Mouse (Mus musculus) CH12.LX (cell line): ENCODE data around the gene Cog7. TPM values are rescaled to one million over a fixed set of nuclear protein-coding genes. Genes with fewer than 3 reads are reported as not detected.
A peak's percentile ranks its signal among the peaks of the same experiment; 100 is the strongest.

ENCODE experiments used
- DNase-seq: peaks from one replicate; pipeline ENCODE4 v3.0.0-alpha.2; 2013; ENCODE audit errors: extremely low read depth
- H3K27ac ChIP-seq: 2 replicates; pipeline ENCODE4 v1.5.1; 2012; ENCODE audit warnings: low read depth, mild to moderate bottlenecking, control low read depth, moderate library complexity; ENCODE audit not compliant: insufficient read depth
- H3K27me3 ChIP-seq: replicated peaks from 2 replicates; pipeline ENCODE3; 2012; ENCODE audit warnings: inconsistent platforms
- H3K36me3 ChIP-seq, 2 experiments: replicated peaks in 1 of 2; 2 replicates each; pipeline versions ENCODE3 to v1.6.1; 2012; ENCODE audit warnings: inconsistent platforms in 1 of 2, low read length in 1 of 2, mild to moderate bottlenecking in 1 of 2, mixed read lengths in 1 of 2, moderate library complexity in 1 of 2; ENCODE audit not compliant: control insufficient read depth in 1 of 2, insufficient read depth in 1 of 2
- H3K4me1 ChIP-seq, 2 experiments: 2 replicates each; pipeline ENCODE4 v1.6.1; 2012; ENCODE audit warnings: inconsistent platforms in 1 of 2, moderate library complexity in 1 of 2; ENCODE audit not compliant: insufficient read depth in 2 of 2, control insufficient read depth in 1 of 2
- H3K4me2 ChIP-seq: 2 replicates; pipeline ENCODE4 v1.6.1; 2012; ENCODE audit warnings: low read depth, mild to moderate bottlenecking, control low read depth; ENCODE audit not compliant: poor library complexity, insufficient read depth, severe bottlenecking
- H3K4me3 ChIP-seq, 3 experiments: fragments of 150-350 bp in 1 of 3; sonication (generic) in 1 of 3; replicated peaks in 1 of 3; 2 replicates each; pipeline versions ENCODE3 to v1.5.1; 2011 to 2012; ENCODE audit warnings: low read depth in 2 of 3, low read length in 2 of 3, mild to moderate bottlenecking in 2 of 3, moderate library complexity in 2 of 3, control low read depth in 1 of 3, improper control_type of control experiment in 1 of 3, inconsistent platforms in 1 of 3, mixed read lengths in 1 of 3; ENCODE audit not compliant: poor library complexity in 1 of 3
- H3K79me2 ChIP-seq: replicated peaks from 2 replicates; pipeline ENCODE4 v1.6.1; 2012; ENCODE audit warnings: mild to moderate bottlenecking, moderate library complexity; ENCODE audit not compliant: control insufficient read depth, poor library complexity, insufficient read depth, severe bottlenecking; ENCODE audit errors: extremely low read depth
- H3K9ac ChIP-seq: 2 replicates; pipeline ENCODE4 v1.6.1; 2012; ENCODE audit warnings: low read depth, mild to moderate bottlenecking, control low read depth, moderate library complexity; ENCODE audit not compliant: insufficient read depth
- H3K9me3 ChIP-seq: replicated peaks from 2 replicates; pipeline ENCODE3; 2012; ENCODE audit warnings: low read length, inconsistent platforms, mixed read lengths
- CTCF ChIP-seq, 2 experiments: IDR thresholded peaks in 1 of 2; conservative IDR thresholded peaks in 1 of 2; 2 replicates each; pipeline ENCODE4 v1.5.1; 2011 to 2012; ENCODE audit warnings: low read depth in 2 of 2, low read length in 2 of 2, improper control_type of control experiment in 1 of 2, inconsistent platforms in 1 of 2, mild to moderate bottlenecking in 1 of 2, moderate library complexity in 1 of 2
- ETS1 ChIP-seq: conservative IDR thresholded peaks from 2 replicates; pipeline ENCODE4 v1.6.1; 2012; ENCODE audit warnings: low read depth, mild to moderate bottlenecking, inconsistent platforms, low read length, improper control_type of control experiment, moderate library complexity
- JUND ChIP-seq: conservative IDR thresholded peaks from 2 replicates; pipeline ENCODE4 v1.6.1; 2011; ENCODE audit warnings: low read depth, low read length, improper control_type of control experiment
- RAD21 ChIP-seq: IDR thresholded peaks from 2 replicates; pipeline ENCODE4 v1.6.1; 2011; ENCODE audit warnings: low read depth, mild to moderate bottlenecking, low read length, improper control_type of control experiment, moderate library complexity
- RCOR1 ChIP-seq: conservative IDR thresholded peaks from 2 replicates; pipeline ENCODE4 v1.6.1; 2012; ENCODE audit warnings: low read depth, mild to moderate bottlenecking, inconsistent platforms, low read length, improper control_type of control experiment
- SMC3 ChIP-seq: IDR thresholded peaks from 2 replicates; pipeline ENCODE4 v1.6.1; 2011; ENCODE audit warnings: low read depth, low read length, improper control_type of control experiment
- TCF12 ChIP-seq: IDR thresholded peaks from 2 replicates; pipeline ENCODE4 v1.6.1; 2014; ENCODE audit warnings: low read depth, mild to moderate bottlenecking, inconsistent platforms, low read length, improper control_type of control experiment
- dilution Hi-C: fragments of 300-500 bp; cut with MboI; formaldehyde crosslinking; loops from 2 replicates; pipeline ENCODE4 v1.14.3; 2020; ENCODE audit warnings: low sequenced_read_pairs; ENCODE audit not compliant: extremely low pct_unique_long_range_greater_than_20kb, extremely low pct_ligation_motif_present
- in situ Hi-C: fragments of 300-500 bp; cut with MboI; formaldehyde crosslinking; loops from 3 replicates; pipeline ENCODE4 v1.14.3; 2019; ENCODE audit warnings: low sequenced_read_pairs, low pct_ligation_motif_present, low pct_unique_long_range_greater_than_20kb, mixed read lengths
- polyA plus RNA-seq: library from polyadenylated mRNA; unstranded; fragments of >175 nt; gene quantifications from 2 replicates; pipeline ENCODE4 v1.2.1, GENCODE M21; 2012; ENCODE audit warnings: low read depth; ENCODE audit not compliant: insufficient read length
- total RNA-seq, 2 experiments: library from RNA; depleted of rRNA; stranded (reverse); fragments of 300-350 nt in 1 of 2; fragments of >200 nt in 1 of 2; gene quantifications; 2 replicates each; pipeline ENCODE4 v1.2.3; 2012 to 2014

Cog7 gene
- total and polyA plus RNA-seq, 3 experiments: 14.1 to 22.4 (median 22.2) TPM

- DNase-seq: no peak
- in situ Hi-C loops: no loop called here
Observed at GRCm38 (mm10) chr7:121836827-121837226, 144.7 kb downstream of the Cog7 start.

GRCm38 (mm10) chr7:121835392-121835791 is 146.1 kb downstream of the Cog7 start:
- Histone ChIP-seq H3K79me2 (no peaks in the 10 kb centered on the region), H3K27me3 (peaks cover 2% of the 10 kb centered on the region), H3K4me3 (no peak overlapping the region), H3K27ac (no peak overlapping the region), H3K4me1 (no peaks in the 10 kb centered on the region), H3K9me3 (peaks cover 5% of the 10 kb centered on the region), H3K9ac (no peak overlapping the region), H3K4me2 (no peak overlapping the region), H3K36me3 (no peaks in the 10 kb centered on the region)
- dilution Hi-C loops (no loop called here), in situ Hi-C loops (no loop called here)
- TF ChIP-seq RCOR1 (no peak), RAD21 (peak; percentile 7), SMC3 (peak; percentile 10; the same call in 1 of the 2 replicates), CTCF (conservative IDR thresholded peaks at IDR 0.05 in 1 of 2, IDR thresholded peaks at IDR 0.05 in 1 of 2; ENCODE audit: low read depth in 2 of 2, low read length in 2 of 2) (peak; percentile 31 to 40; a peak in 3 of 4 replicates), ETS1 (no peak), JUND (no peak)
- DNase-seq: peak; percentile 3

More at GRCm38 (mm10) chr7:121836827-121837226, 144.7 kb downstream of the Cog7 start:
- H3K79me2 ChIP-seq: no peaks in the 10 kb centered on the region
- no peak overlapping the region for H3K9ac ChIP-seq
- no peaks in the 10 kb centered on the region for H3K27me3 ChIP-seq
- H3K4me2 ChIP-seq: no peak overlapping the region
- dilution Hi-C loops: no loop called here
- no peaks in the 10 kb centered on the region for H3K4me1 ChIP-seq
- no peak overlapping the region for H3K4me3 ChIP-seq
- peaks cover 5% of the 10 kb centered on the region for H3K9me3 ChIP-seq
- H3K27ac ChIP-seq: no peak overlapping the region
- H3K36me3 ChIP-seq: no peaks in the 10 kb centered on the region
- no peak for TF ChIP-seq TCF12

Other genes with a start within 250 kb of the Cog7 start
- not detected in 2 replicates for gene Scnn1g, start 247.2 kb downstream of the Cog7 start, total RNA-seq (2012; rRNA removed)
- gene Scnn1g, start 247.2 kb downstream of the Cog7 start, total RNA-seq (2014; rRNA removed): not detected in 2 replicates
- gene Scnn1g, start 247.2 kb downstream of the Cog7 start, polyA plus RNA-seq: not detected in 2 replicates
- 0.04 and 0.08 TPM in 2 replicates for gene Scnn1b, start 116.7 kb downstream of the Cog7 start, total RNA-seq (2012; rRNA removed)
- gene Scnn1b, start 116.7 kb downstream of the Cog7 start, total RNA-seq (2014; rRNA removed): not detected in 2 replicates
- gene Scnn1b, start 116.7 kb downstream of the Cog7 start, polyA plus RNA-seq: not detected in 2 replicates
- gene Gga2, start 39.5 kb upstream of the Cog7 start, total RNA-seq (2012; rRNA removed): 26.8 and 29.6 TPM in 2 replicates
- 24.1 and 27.4 TPM in 2 replicates for gene Gga2, start 39.5 kb upstream of the Cog7 start, total RNA-seq (2014; rRNA removed)
- 79.0 and 79.2 TPM in 2 replicates for gene Gga2, start 39.5 kb upstream of the Cog7 start, polyA plus RNA-seq
- gene Ubfd1, start 85.5 kb upstream of the Cog7 start, total RNA-seq (2012; rRNA removed): 26.9 and 38.9 TPM in 2 replicates
- 48.7 and 51.8 TPM in 2 replicates for gene Ubfd1, start 85.5 kb upstream of the Cog7 start, total RNA-seq (2014; rRNA removed)
- gene Ubfd1, start 85.5 kb upstream of the Cog7 start, polyA plus RNA-seq: 36.5 and 49.5 TPM in 2 replicates
- 11.2 and 14.3 TPM in 2 replicates for gene Ears2, start 85.6 kb upstream of the Cog7 start, total RNA-seq (2012; rRNA removed)
- 11.8 and 13.2 TPM in 2 replicates for gene Ears2, start 85.6 kb upstream of the Cog7 start, total RNA-seq (2014; rRNA removed)
- 10.6 and 11.7 TPM in 2 replicates for gene Ears2, start 85.6 kb upstream of the Cog7 start, polyA plus RNA-seq
- gene Ndufab1, start 120.2 kb upstream of the Cog7 start, total RNA-seq (2012; rRNA removed): 156 and 162 TPM in 2 replicates
- 248 and 268 TPM in 2 replicates for gene Ndufab1, start 120.2 kb upstream of the Cog7 start, total RNA-seq (2014; rRNA removed)
- gene Ndufab1, start 120.2 kb upstream of the Cog7 start, polyA plus RNA-seq: 302 and 366 TPM in 2 replicates
- 11.7 and 14.4 TPM in 2 replicates for gene Palb2, start 151.3 kb upstream of the Cog7 start, total RNA-seq (2012; rRNA removed)
- gene Palb2, start 151.3 kb upstream of the Cog7 start, total RNA-seq (2014; rRNA removed): 13.6 and 14.0 TPM in 2 replicates
- gene Palb2, start 151.3 kb upstream of the Cog7 start, polyA plus RNA-seq: 14.6 and 17.5 TPM in 2 replicates
- 54.3 and 56.5 TPM in 2 replicates for gene Dctn5, start 151.3 kb upstream of the Cog7 start, total RNA-seq (2012; rRNA removed)
- gene Dctn5, start 151.3 kb upstream of the Cog7 start, total RNA-seq (2014; rRNA removed): 62.7 and 64.6 TPM in 2 replicates
- gene Dctn5, start 151.3 kb upstream of the Cog7 start, polyA plus RNA-seq: 74.7 and 76.7 TPM in 2 replicates
- 44.4 and 53.4 TPM in 2 replicates for gene Plk1, start 177.7 kb upstream of the Cog7 start, total RNA-seq (2012; rRNA removed)
- 29.3 and 30.4 TPM in 2 replicates for gene Plk1, start 177.7 kb upstream of the Cog7 start, total RNA-seq (2014; rRNA removed)
- 129 and 144 TPM in 2 replicates for gene Plk1, start 177.7 kb upstream of the Cog7 start, polyA plus RNA-seq
- not detected in 2 replicates for gene Ern2, start 204.5 kb upstream of the Cog7 start, total RNA-seq (2012; rRNA removed)
- gene Ern2, start 204.5 kb upstream of the Cog7 start, total RNA-seq (2014; rRNA removed): not detected in 2 replicates
- gene Ern2, start 204.5 kb upstream of the Cog7 start, polyA plus RNA-seq: not detected in 2 replicates
- gene Chp2, start 237.8 kb upstream of the Cog7 start, total RNA-seq (2012; rRNA removed): not detected in 2 replicates
- gene Chp2, start 237.8 kb upstream of the Cog7 start, total RNA-seq (2014; rRNA removed): not detected in 2 replicates
- not detected in 2 replicates for gene Chp2, start 237.8 kb upstream of the Cog7 start, polyA plus RNA-seq